Mouse (Mus musculus) macrophage (primary cell): ENCODE measurements around the gene Olfr13. TPM values are rescaled to one million over a fixed set of nuclear protein-coding genes. Genes with fewer than 3 reads are reported as not detected.

Source experiments
- polyA plus RNA-seq: library from polyadenylated mRNA; stranded (reverse); fragments of 250-400 nt; gene quantifications from 3 replicates; pipeline ENCODE4 v1.2.4, GENCODE M21; 2018; ENCODE audit warnings: inconsistent platforms

The Olfr13 gene
- polyA plus RNA-seq, 1 experiment from 2014 or later, result not detected

Other genes with a start within 250 kb of the Olfr13 start
- gene Olfr444, start 223.1 kb upstream of the Olfr13 start, polyA plus RNA-seq, result not detected in 3 replicates
- not detected in 3 replicates for gene Olfr441, start 65.8 kb upstream of the Olfr13 start, polyA plus RNA-seq
- gene Olfr237-ps1, start 25.6 kb upstream of the Olfr13 start, polyA plus RNA-seq, result not detected in 3 replicates
- gene Olfr437, start 8.9 kb upstream of the Olfr13 start, polyA plus RNA-seq, result not detected in 3 replicates
- gene Olfr435, start 25.0 kb downstream of the Olfr13 start, polyA plus RNA-seq, result not detected in 3 replicates
- not detected in 3 replicates for gene Olfr434, start 40.9 kb downstream of the Olfr13 start, polyA plus RNA-seq
- gene Olfr47, start 59.4 kb downstream of the Olfr13 start, polyA plus RNA-seq, result not detected in 3 replicates
- gene Arhgef5, start 93.4 kb downstream of the Olfr13 start, polyA plus RNA-seq, result 0.04 to 0.11 TPM (median 0.11 TPM) in 3 replicates
- gene Nobox, start 137.4 kb downstream of the Olfr13 start, polyA plus RNA-seq, result not detected in 3 replicates